Mouse (Mus musculus) fibroblast of lung, adult 2 months (primary cell): ENCODE results near the gene Gbp4.
"Not testable (repeated sequence)": the region's sequence is repeated elsewhere in the genome, so short reads cannot be mapped to it uniquely, and the experiment has no call there.

Experiments used
- DNase-seq: peaks from one replicate; pipeline ENCODE4 v3.0.0-alpha.2; 2011; ENCODE audit warnings: low read depth

Gbp4 gene

DNA sequence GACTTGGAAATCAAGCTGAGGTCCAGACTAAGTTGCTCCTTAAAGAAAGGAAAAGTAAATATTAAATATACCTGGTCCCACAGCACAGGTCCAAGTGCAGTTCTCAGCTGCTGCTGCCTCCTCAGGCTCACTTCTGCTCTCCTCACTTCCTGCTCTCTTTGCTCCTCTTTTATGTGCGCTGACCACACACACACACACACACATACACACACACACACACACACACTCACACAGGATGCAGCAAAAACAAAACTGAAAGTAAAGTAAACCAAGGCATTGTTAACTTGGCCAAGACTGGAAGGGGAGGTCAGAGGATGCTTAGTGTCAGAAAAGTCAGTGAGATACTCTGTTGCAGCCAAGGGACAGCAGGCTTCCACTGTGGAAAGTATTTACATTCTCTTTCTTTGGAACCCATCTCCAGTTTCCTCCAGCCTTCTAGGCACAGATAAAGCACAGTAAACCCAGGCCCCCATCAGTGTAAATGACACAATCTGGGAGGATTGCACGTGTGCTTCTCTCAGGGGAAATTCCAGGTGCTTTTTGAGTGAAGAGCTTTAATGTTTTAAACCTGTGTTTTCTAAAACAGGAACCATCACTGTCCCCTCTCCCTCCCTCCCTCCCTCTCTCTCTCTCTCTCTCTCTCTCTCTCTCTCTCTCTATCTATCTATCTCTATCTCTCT, at the start of gene Gbp4, which contains the start of the genes Gbp9 and Gbp8:
Gene Gbp4, minus strand, starts transcription at position 178 of the 680 bp plus-strand sequence.
Gene Gbp9, minus strand, starts transcription at position 131 of the 680 bp plus-strand sequence.
Gene Gbp8, minus strand, starts transcription at position 132 of the 680 bp plus-strand sequence.
- DNase-seq = not testable (repeated sequence)

DNA sequence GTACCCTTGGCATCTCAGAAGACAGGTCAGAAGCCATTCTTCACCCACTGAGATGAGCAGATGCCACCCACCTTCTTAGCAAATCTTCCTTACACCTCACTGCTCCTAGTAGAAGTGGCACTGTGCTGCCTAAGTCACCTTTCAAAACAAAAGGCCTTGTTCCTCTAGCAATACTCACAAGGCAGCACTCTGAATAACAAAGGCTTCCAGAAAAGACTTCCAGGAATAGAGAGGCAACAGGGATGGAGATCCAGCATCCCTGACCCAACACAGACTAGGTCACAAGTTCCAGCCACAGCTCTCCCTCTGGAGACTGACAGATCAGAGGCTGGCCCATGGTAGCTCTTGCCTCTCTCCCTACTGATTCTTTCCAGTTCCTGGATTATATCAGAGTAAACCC, 42.1 kb upstream of the Gbp4 start:
- no peak for DNase-seq

DNA sequence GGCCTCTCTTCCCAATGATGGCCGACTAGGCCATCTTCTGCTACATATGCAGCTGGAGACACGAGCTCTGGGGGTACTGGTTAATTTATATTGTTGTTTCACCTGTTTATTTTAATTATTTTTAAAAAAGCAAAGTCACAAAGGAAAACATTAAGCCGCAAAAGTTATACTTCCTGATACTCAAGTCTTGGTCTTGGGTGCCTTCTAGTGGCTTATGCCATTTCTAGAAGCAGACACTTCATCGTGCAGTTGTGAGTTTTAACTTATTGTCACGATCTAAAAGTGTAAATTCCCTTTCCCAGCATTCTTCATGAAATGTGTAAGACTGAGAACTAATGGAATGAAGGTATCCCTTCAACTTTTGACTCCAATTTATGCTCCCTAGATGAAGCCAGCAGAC, 17.2 kb upstream of the Gbp4 start:
- DNase-seq = no peak

DNA sequence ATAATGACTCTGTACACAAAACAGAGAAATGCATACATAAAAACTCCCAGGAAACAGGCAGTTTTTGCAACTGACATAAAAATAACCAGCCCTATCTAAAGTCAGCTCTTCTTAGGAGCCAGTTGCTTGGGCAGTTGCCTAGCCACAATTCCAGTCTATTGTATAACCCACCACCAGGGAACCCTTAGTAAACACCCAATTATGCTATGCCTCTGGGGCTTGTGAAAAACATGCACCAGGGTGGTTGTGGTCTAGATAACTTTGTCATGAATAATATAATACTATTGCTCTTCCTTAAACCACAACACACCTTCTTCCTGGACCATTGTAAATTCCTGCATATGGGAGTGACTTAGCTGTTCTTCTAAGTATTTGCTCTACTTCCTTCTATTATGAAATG, 14.7 kb upstream of the Gbp4 start:
- DNase-seq = no peak

DNA sequence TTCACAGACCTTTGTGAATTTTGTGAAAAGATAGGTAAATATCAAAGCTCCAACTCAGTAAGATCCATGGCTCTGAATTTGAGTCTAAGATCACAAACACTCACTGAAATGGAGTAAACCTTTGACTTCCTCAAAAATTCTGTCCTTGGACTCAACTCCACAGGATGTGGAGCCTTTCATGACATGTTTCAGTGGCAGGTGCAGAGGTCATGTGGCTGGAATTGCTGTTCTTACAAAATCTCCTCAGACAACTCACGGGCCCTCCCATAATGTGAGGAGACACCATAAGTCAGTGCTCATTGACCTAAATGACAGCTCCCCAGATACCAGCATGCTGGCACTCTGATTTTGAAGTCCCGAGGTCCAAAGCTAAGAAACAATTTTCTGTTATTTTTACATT, 8.7 kb upstream of the Gbp4 start:
- not testable (repeated sequence) for DNase-seq

DNA sequence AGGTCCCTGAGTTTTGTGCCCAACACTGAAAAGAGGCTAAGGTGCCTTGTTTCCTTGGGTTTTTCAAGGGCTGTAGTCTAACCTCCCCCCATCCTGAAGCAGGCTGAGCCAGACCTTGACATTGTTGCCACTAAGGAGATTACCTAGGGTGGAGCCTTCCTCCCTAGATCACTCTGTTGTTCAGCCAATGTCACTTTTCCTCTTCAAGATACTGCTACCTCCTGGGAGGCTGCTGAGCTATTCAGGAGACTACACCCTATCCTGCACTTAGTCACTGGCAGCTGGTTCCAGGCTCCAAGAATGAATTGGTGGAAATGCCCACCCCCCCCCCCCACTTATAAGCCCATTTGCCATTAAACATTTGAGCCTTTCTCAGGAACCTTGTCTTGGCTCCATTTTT, 7.1 kb upstream of the Gbp4 start:
- no peak for DNase-seq

DNA sequence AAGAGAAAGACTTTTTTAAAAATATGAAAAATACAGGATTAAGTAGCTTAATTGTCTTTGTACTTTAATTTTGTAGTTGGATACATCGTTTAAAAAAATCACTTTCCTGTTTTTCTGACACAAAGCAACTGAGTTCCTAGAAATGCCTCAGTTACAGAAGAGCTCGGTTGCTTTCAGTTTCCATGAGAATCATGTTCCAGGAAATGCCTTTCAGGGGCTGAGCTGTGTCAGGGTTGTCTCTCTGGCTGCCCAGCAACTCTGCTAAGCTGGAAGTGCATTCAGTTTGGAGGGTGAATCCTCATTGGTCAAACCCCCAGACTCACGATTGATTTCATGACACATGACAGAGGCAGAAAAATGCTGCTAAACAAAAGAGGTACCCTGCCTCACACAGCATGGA, 6.3 kb upstream of the Gbp4 start:
- DNase-seq = not testable (repeated sequence)

DNA sequence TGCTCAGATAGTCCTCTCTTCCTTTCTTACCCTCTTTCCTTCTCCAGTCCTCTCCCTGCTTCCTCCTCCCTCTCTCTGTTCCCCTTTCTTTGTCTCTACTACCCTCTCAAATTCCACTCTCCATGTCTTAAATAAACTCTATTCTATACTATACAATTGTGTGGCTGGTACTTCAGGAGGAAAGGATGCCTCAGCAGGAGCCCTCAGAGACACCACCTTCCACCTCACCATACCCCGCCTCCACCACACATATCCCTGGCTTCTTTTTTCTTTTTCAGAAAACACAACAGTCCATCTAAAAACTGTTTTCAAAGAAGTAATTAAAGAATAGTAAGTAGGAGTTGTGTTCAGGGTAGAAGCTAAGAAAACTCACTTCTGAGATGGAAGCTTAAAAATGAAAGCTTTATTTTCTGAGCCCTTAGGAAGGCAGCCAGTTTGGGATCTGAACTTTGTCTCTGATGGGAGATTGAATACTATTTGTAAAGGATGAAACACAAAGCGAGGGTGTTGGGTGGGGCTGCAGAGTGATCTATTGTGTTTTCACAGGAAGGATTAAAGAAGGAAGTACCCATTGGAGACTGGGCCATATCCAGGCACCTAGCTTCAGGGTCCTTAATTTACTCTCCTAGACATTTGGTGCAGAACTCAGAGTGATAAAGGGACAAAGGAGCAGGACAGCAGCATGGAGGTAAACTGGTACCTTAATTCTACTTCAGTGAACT, 864 bp upstream of the Gbp4 start:
- not testable (repeated sequence) for DNase-seq

DNA sequence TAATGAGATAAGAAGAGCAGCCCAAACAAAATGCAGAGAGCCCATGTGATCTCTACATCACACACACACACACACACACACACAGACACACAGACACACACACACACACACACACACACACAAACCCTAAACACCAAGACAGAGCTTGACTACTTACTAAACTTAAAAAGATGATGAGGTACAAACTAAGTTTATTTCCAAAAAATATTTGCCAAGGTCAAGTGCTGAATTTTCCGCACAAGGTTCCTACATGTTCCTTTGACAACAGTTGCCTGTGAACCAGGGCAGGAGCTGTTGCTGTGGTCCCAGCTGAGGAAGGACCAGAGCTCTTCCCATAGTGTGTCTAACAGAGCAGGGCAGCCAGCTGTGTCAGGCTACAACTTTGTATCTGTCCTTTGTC, 480 bp downstream of the Gbp4 start:
- no peak for DNase-seq

DNA sequence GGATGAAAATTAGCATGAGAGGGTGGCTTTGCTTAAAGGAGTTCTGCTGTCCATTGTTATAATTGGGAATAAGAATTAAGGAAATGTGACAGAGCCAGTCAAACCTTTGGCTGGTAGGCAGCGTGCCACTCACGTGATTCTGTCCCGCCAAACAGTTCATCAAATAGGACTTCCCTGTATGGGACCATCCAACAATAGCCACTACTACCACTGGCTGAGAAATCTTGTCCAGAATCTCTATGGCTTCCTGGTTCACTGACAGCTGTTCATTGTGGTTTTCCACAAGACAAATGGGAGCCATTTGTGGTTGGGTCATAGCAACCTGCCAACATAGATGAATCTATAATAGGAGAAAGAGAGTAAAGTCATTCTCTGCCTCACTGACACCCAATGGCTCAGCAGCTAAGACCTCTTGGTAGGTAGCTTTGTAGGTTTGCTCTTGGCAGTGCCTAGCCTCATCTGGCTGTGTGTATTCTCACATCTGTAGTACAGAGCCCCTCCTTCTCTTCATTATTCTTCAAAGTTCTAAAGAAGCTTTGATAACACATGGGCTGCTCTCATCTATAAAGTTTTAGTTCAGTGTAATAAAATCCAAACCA, 2.6 kb downstream of the Gbp4 start:
- not testable (repeated sequence) for DNase-seq

DNA sequence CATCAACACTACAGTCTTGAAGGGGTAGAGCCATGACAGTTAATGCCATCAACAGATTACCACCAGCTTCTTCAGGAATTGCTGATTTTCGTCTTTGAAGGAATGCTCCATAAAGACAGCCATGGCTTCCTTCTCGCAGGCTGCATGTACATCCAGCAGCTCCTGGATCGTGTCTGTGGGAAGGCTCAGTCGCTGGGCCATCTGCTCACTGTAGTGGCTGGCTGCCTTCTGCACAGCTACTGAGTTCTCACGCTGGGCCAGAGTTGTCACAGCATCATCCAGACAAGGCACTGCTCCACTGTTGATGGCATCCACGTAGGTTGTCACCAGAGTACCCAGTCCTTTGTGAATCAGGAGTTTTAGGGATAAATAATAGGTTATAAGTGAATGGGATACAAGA, 17.7 kb downstream of the Gbp4 start:
- not testable (repeated sequence) for DNase-seq

DNA sequence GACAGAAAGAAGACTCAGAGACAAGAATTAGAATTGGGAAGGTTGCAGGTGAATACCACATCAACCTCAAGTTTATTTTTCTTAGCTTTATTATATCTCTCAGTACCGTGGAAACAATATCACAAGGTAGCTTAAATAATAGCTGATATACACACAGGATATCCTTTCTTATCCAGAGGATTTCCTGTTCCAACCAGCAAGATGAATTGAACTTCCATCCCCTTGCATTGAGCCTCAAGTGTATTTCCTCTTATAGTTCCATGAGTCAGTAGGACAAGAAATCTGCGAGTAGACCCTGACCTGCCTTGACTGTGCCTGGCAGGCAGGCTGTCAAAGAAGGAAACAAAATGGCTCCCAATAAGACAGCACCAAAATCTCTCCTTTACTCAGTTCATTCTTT, 23.6 kb downstream of the Gbp4 start:
- DNase-seq = no peak

DNA sequence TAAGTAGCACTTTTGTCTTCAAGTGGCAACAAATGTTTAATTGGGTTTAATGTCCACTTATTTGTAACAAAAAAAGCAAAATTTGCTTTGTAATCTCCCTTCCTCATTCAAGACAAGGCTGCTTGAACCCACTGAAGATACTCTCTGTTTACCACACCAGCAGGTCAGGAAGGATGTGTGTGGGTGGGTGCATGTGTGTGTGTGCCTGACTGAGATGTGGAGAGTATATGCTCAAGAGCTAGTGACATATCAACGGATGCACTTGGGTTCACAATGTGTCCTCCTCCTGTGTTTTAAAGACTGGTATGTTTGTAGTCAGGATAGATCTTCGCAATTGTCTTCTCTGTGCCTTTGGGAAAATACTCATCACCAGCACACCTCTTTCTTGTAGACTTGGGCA, 24.7 kb downstream of the Gbp4 start:
- DNase-seq = no peak

DNA sequence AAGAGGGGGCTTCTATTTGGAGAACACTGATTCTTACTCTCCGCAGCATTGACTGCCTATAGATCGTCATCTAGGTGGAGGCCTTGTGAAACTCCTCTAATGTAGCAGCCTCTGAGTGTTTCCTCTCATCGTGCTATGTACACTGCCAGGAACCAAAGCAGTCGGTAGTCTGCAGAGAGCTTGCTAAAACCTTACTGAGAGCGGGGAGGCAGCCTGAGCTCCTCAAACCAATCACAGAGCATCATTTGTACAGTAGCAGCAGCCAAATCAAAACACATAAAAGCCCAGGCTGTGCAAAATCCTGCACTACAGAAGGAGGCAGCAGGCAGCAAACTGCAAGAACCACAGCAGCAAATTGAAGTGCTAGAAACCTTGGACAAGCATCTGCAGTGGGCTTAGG, 25.7 kb downstream of the Gbp4 start:
- DNase-seq = no peak

DNA sequence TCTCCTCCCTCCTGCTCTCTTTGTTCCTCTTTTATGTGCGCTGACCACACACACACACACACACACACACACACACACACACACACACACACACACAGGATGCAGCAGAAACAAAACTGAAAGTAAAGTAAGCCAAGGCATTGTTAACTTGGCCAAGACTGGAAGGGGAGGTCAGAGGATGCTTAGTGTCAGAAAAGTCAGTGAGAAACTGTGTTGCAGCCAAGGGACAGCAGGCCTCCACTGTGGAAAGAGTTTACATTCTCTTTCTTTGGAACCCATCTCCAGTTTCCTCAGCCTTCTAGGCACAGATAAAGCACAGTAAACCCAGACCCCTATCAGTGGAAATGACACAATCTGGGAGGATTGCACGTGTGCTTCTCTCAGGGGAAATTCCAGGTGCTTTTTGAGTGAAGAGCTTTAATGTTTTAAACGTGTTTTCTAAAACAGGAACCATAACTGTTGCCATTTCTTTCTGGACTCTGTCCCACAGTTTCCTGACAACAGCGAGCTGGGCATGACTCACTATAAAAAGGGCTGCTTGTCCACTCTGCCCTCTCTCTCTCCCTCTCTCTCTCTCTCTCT, 29.0 kb downstream of the Gbp4 start:
- DNase-seq = not testable (repeated sequence)

DNA sequence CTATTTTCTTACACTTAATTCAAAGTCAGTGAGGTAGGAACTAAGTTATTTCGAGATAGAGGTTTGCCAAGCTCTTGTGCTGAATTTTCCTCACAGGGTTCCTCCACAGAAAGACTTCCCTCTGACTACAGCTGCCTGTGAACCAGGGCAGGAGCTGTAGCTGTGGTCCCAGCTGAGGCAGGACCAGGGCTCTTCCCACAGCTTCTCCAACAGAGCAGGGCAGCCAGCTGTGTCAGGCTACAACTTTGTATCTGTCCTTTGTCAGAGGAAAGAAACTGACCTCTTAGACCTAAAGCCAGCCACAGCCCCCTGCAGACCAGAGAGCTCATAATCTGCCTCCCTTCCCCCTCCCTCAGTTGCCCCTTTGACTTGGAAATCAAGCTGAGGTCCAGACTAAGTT, 29.6 kb downstream of the Gbp4 start:
- not testable (repeated sequence) for DNase-seq

DNA sequence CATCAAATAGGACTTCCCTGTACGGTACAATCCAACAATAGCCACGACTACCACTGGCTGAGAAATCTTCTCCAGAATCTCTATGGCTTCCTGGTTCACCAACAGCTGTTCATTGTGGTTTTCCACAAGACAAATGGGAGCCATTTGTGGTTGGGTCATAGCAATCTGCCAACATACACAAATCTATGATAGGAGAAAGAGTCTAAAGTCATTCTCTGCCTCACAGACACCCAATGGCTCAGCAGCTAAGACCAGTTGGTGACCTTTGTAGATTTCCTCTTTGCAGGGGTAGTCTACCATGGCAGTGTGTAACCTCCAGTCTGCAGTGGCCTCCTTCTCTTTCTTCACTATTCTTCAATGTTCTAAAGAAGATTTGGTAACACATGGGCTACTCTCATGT, 33.7 kb downstream of the Gbp4 start:
- not testable (repeated sequence) for DNase-seq

DNA sequence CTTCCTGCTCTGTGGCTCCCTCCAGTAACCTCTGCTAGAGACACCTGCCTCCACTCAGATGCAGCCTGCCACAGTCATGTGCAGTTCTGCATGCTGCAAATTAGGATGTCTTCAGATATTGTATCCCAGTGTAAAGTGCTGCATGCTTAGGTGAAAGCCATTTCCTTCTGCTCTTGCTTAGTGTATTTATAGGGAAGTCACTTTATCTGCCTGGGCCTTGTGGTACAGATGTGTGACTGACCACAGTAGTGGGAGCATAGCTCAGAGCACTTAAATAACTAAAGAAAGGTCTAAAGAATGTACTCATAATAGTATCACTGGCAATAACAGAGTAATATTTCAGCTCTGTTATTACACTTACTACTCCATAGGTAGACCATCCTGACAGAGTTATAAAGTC, 57.5 kb downstream of the Gbp4 start:
- DNase-seq = no peak

DNA sequence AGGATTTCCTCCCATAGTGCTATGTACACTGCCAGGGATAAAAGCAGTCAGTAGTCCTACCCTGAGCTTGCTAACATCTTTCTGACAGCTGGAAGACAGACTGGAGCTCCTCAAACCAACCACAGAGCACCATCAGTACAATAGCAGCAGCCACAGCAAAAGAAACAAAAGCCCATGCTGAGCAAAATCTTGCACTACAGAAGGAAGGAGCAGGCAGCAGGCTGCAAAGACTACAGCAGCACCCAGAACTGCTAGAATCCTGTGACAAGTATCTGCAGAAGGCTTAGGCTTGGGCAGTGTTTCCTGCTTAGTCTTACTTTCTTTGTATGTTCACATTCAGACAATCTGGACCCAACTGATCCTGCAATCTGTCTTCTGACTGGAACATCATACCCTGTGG, 71.0 kb downstream of the Gbp4 start:
- DNase-seq = not testable (repeated sequence)
